Mouse (Mus musculus): ENCODE data around the gene Orai1.

GRCm38 (mm10) chr5:123029729-123030128 is 14.9 kb downstream of the Orai1 start:
- TF ChIP-seq EP300 (IDR thresholded peaks at IDR 0.05; ENCODE audit: insufficient read depth, low read depth, low read length) (no peak), POLR2A (IDR thresholded peaks at IDR 0.05; ENCODE audit: insufficient read depth, low read length) (no peak), CTCF (IDR thresholded peaks at IDR 0.05; ENCODE audit: low read depth, low read length) (no peak)
